Mouse (Mus musculus) bone marrow, adult 2 months (tissue): Measurements from ENCODE around the gene Micu1.

Experiments
- CTCF ChIP-seq: fragments of 200-500 bp; IDR thresholded peaks from 2 replicates; pipeline ENCODE4 v1.5.1; 2011; ENCODE audit warnings: low read length, control low read depth; ENCODE audit not compliant: control insufficient read depth, insufficient read depth
- POLR2A ChIP-seq: fragments of 200-500 bp; IDR thresholded peaks from 2 replicates; pipeline ENCODE4 v1.6.1; 2011; ENCODE audit warnings: low read depth, mild to moderate bottlenecking, control low read depth, low read length, borderline replicate concordance; ENCODE audit not compliant: control insufficient read depth

DNA sequence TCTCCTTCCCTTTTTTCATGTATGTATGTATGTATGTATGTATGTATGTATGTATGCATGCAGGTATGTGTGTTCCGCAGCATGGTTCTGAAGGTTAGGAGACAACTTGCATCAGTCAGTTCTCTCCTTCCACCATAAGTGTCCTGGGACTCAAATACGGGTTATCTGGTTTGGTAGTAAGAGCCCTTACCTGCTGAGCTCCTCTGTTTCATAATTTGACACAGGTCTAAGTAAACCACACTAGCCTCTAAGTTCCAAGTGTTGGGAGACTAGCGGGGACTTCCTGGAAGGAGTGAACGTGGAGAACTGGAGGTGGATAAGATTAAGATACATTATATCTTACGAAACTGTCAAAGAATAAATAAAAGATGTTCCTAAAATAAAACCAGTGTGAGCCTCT is 472 bp upstream of the Micu1 start:
- no peak for TF ChIP-seq CTCF
- no peak for TF ChIP-seq POLR2A
